ENCODE assay signal across 10 mouse cellular contexts in genomic region chr16:4597296-4597695, GRCm38 (mm10). TPM values are rescaled to one million over a fixed set of nuclear protein-coding genes. Genes with fewer than 3 reads are reported as not detected.
DNase-seq lines count a peak whose midpoint lies in the region; ATAC-seq lines count a peak whose summit lies in the region.
"Had no signal": no experiment of that assay in that cellular context is flagged by ENCODE, and none has a peak within 500 bp of the region (broad histone marks: within the 10 kb centered on the region; RNA-seq: fewer than 3 reads in every experiment).

No protein-coding gene starts in this region.

- peak; percentile 70 for DNase-seq in NIH3T3 (ENCODE audit: low read depth)
- peak; percentile 40 to 67 for DNase-seq in lung, postnatal 4 days
- no peak for DNase-seq in layer of hippocampus, postnatal 36 days
- no peak for DNase-seq in frontal cortex, postnatal 14 days (ENCODE audit: low spot score in 2 of 2)
- no peak for DNase-seq in spleen, postnatal 4 days (ENCODE audit: low spot score in 2 of 2)
- DNase-seq: spleen, adult 18-20 months had no signal

- H3K27me3 ChIP-seq in embryonic facial prominence, embryonic 13.5 days = no peaks in the 10 kb centered on the region
- H3K27me3 ChIP-seq in hindbrain, embryonic 15.5 days = no peaks in the 10 kb centered on the region

- peak overlapping the region; percentile 96 for H3K27ac ChIP-seq in embryonic facial prominence, embryonic 13.5 days
- H3K27ac ChIP-seq in hindbrain, embryonic 15.5 days (replicated peaks) = no peak overlapping the region
- H3K27ac ChIP-seq: liver, embryonic 15.5 days had no signal

- no peaks in the 10 kb centered on the region for H3K9me3 ChIP-seq in embryonic facial prominence, embryonic 13.5 days
- no peaks in the 10 kb centered on the region for H3K9me3 ChIP-seq in hindbrain, embryonic 15.5 days
- H3K9me3 ChIP-seq: liver, embryonic 15.5 days had no signal

- peak overlapping the region; percentile 95 for H3K9ac ChIP-seq in embryonic facial prominence, embryonic 13.5 days
- no peak overlapping the region; the same call in 1 of the 2 replicates for H3K9ac ChIP-seq in hindbrain, embryonic 15.5 days
- H3K9ac ChIP-seq: liver, embryonic 15.5 days had no signal

- H3K36me3 ChIP-seq in embryonic facial prominence, embryonic 13.5 days = no peaks in the 10 kb centered on the region
- H3K36me3 ChIP-seq in hindbrain, embryonic 15.5 days = no peaks in the 10 kb centered on the region
- H3K36me3 ChIP-seq: liver, embryonic 15.5 days had no signal

- H3K4me3 ChIP-seq in embryonic facial prominence, embryonic 13.5 days = peak overlapping the region; percentile 89
- H3K4me3 ChIP-seq in hindbrain, embryonic 15.5 days = peak overlapping the region; percentile 66; the same call in 1 of the 2 replicates
- H3K4me3 ChIP-seq: liver, embryonic 15.5 days had no signal

- no peak for ATAC-seq in embryonic facial prominence, embryonic 13.5 days (ENCODE audit: insufficient number of reproducible peaks, insufficient read depth, low FRiP score, low TSS enrichment, low read depth)
- no peak for ATAC-seq in hindbrain, embryonic 15.5 days (ENCODE audit: low FRiP score, low read depth)
- ATAC-seq in megakaryocyte-erythroid progenitor cell, adult 5-6 weeks (replicated peaks; ENCODE audit: low FRiP score, low TSS enrichment, poor library complexity, severe bottlenecking) = no peak

- WGBS in embryonic facial prominence, embryonic 13.5 days = 31% methylated on average over 7 of the region's 7 CpGs
- 59% methylated on average over 7 of the region's 7 CpGs for WGBS in hindbrain, embryonic 15.5 days

- H3K4me2 ChIP-seq in embryonic facial prominence, embryonic 13.5 days = peak overlapping the region; percentile 99
- peak overlapping the region; percentile 95 for H3K4me2 ChIP-seq in hindbrain, embryonic 15.5 days
- H3K4me2 ChIP-seq: liver, embryonic 15.5 days had no signal

- peaks cover 83% of the 10 kb centered on the region for H3K4me1 ChIP-seq in embryonic facial prominence, embryonic 13.5 days
- peaks cover 73% of the 10 kb centered on the region for H3K4me1 ChIP-seq in hindbrain, embryonic 15.5 days (replicated peaks)

RNA-seq across cellular contexts. Expression of gene Glis2, which starts 2.8 kb away (rescaled TPM):
- 25.3 and 31.2 TPM in 2 replicates for polyA plus RNA-seq in embryonic facial prominence, embryonic 13.5 days (2015; fragmentation: Nextera tagmentation; extraction: Ambion mirVana)
- 17.0 and 19.7 TPM in 2 replicates for polyA plus RNA-seq in hindbrain, embryonic 15.5 days (2015; fragmentation: Nextera tagmentation; extraction: Ambion mirVana)
- 10 to 100 TPM; 13.1 to 14.6 TPM for total RNA-seq in layer of hippocampus, postnatal 36 days (2021)
- 2.0 TPM in 1 of 2 replicates, not detected in the other for total RNA-seq in megakaryocyte-erythroid progenitor cell, adult 5-6 weeks (2014; fragmentation: Nextera tagmentation)
- 0.33 TPM in 1 of 2 replicates, not detected in the other for total RNA-seq in megakaryocyte-erythroid progenitor cell, adult 5-6 weeks (2017)

RNA-seq across cellular contexts. Expression of gene Pam16, which starts 27.5 kb away (rescaled TPM):
- polyA plus RNA-seq in embryonic facial prominence, embryonic 13.5 days (2015; fragmentation: Nextera tagmentation; extraction: Ambion mirVana) = 71.0 and 99.5 TPM in 2 replicates
- 161 and 170 TPM in 2 replicates for polyA plus RNA-seq in hindbrain, embryonic 15.5 days (2015; fragmentation: Nextera tagmentation; extraction: Ambion mirVana)
- 10 to 100 TPM; 84.4 to 90.4 TPM for total RNA-seq in layer of hippocampus, postnatal 36 days (2021)
- total RNA-seq in megakaryocyte-erythroid progenitor cell, adult 5-6 weeks (2014; fragmentation: Nextera tagmentation) = 76.0 and 100 TPM in 2 replicates
- total RNA-seq in megakaryocyte-erythroid progenitor cell, adult 5-6 weeks (2017) = 18.2 and 24.0 TPM in 2 replicates

RNA-seq across cellular contexts. Expression of gene Tfap4, which starts 37.6 kb away (rescaled TPM):
- polyA plus RNA-seq in embryonic facial prominence, embryonic 13.5 days (2015; fragmentation: Nextera tagmentation; extraction: Ambion mirVana) = 27.0 and 33.2 TPM in 2 replicates
- polyA plus RNA-seq in hindbrain, embryonic 15.5 days (2015; fragmentation: Nextera tagmentation; extraction: Ambion mirVana) = 7.2 and 8.2 TPM in 2 replicates
- total RNA-seq in layer of hippocampus, postnatal 36 days (2021) = 1 to 10 TPM; 4.3 to 4.7 TPM
- 31.4 and 38.4 TPM in 2 replicates for total RNA-seq in megakaryocyte-erythroid progenitor cell, adult 5-6 weeks (2014; fragmentation: Nextera tagmentation)
- total RNA-seq in megakaryocyte-erythroid progenitor cell, adult 5-6 weeks (2017) = 47.3 and 69.9 TPM in 2 replicates

RNA-seq across cellular contexts. Expression of gene Vasn, which starts 42.4 kb away (rescaled TPM):
- 29.2 and 30.2 TPM in 2 replicates for polyA plus RNA-seq in embryonic facial prominence, embryonic 13.5 days (2015; fragmentation: Nextera tagmentation; extraction: Ambion mirVana)
- 5.9 and 6.4 TPM in 2 replicates for polyA plus RNA-seq in hindbrain, embryonic 15.5 days (2015; fragmentation: Nextera tagmentation; extraction: Ambion mirVana)
- 1 to 10 TPM; 4.4 to 5.7 TPM for total RNA-seq in layer of hippocampus, postnatal 36 days (2021)
- total RNA-seq in megakaryocyte-erythroid progenitor cell, adult 5-6 weeks (2014; fragmentation: Nextera tagmentation) = not detected in 2 replicates
- 0.38 and 0.65 TPM in 2 replicates for total RNA-seq in megakaryocyte-erythroid progenitor cell, adult 5-6 weeks (2017)

RNA-seq across cellular contexts. Expression of gene Dnaja3, which starts 42.5 kb away (rescaled TPM):
- polyA plus RNA-seq in embryonic facial prominence, embryonic 13.5 days (2015; fragmentation: Nextera tagmentation; extraction: Ambion mirVana) = 54.0 and 58.7 TPM in 2 replicates
- 63.7 and 63.9 TPM in 2 replicates for polyA plus RNA-seq in hindbrain, embryonic 15.5 days (2015; fragmentation: Nextera tagmentation; extraction: Ambion mirVana)
- 10 to 100 TPM; 61.7 to 65.6 TPM for total RNA-seq in layer of hippocampus, postnatal 36 days (2021)
- total RNA-seq in megakaryocyte-erythroid progenitor cell, adult 5-6 weeks (2014; fragmentation: Nextera tagmentation) = 56.5 and 81.2 TPM in 2 replicates
- total RNA-seq in megakaryocyte-erythroid progenitor cell, adult 5-6 weeks (2017) = 71.0 and 106 TPM in 2 replicates

Comparison
In these comparisons a context has a peak if more than half of its experiments do, and no peak if none do; other contexts are left out.
1. DNase-seq: peak in NIH3T3 (single experiment) and lung, postnatal 4 days (2 of 2); none in layer of hippocampus, postnatal 36 days (0 of 2), frontal cortex, postnatal 14 days (0 of 2) and spleen, postnatal 4 days (0 of 2).
2. RNA of gene Glis2, which starts 2.8 kb away (total RNA-seq): 13.1 to 14.6 TPM in layer of hippocampus, postnatal 36 days; 0.33 to 2.0 TPM in megakaryocyte-erythroid progenitor cell, adult 5-6 weeks; every median in the first group is over 4 times any median in the second.
3. RNA of gene Tfap4, which starts 37.6 kb away (total RNA-seq): 31.4 to 69.9 TPM in megakaryocyte-erythroid progenitor cell, adult 5-6 weeks; 4.3 to 4.7 TPM in layer of hippocampus, postnatal 36 days; every median in the first group is over 4 times any median in the second.